Mouse (Mus musculus) MEL (cell line): ENCODE measurements at regions not wholly inside any gene's neighbourhood (a gene's known extent, or its start where the extent isn't known, plus 50 kb on each side); places are given as distances from the start of the nearest gene placed in this dataset.

ENCODE experiments used
- DNase-seq: peaks from one replicate; pipeline ENCODE4 v3.0.0; 2011; ENCODE audit warnings: low read depth, low spot score
- H3K27ac ChIP-seq: 2 replicates; pipeline ENCODE4 v1.5.1; 2012; ENCODE audit warnings: low read depth, mild to moderate bottlenecking, control low read depth, low read length, moderate library complexity; ENCODE audit not compliant: control insufficient read depth
- H3K27me3 ChIP-seq, 2 experiments: fragments of 150-350 bp in 1 of 2; sonication (generic) in 1 of 2; 2 replicates each; pipeline ENCODE4 v1.6.1; 2012; ENCODE audit warnings: low read length in 2 of 2, mild to moderate bottlenecking in 2 of 2, improper control_type of control experiment in 1 of 2, moderate library complexity in 1 of 2; ENCODE audit not compliant: insufficient read depth in 2 of 2, control insufficient read depth in 1 of 2
- H3K36me3 ChIP-seq, 2 experiments: 2 replicates each; pipeline ENCODE4 v1.6.1; 2012 to 2014; ENCODE audit warnings: low read length in 2 of 2, improper control_type of control experiment in 1 of 2, inconsistent platforms in 1 of 2, mild to moderate bottlenecking in 1 of 2; ENCODE audit not compliant: insufficient read depth in 2 of 2, control insufficient read depth in 1 of 2
- H3K4me1 ChIP-seq, 2 experiments: fragments of 150-350 bp in 1 of 2; sonication (generic) in 1 of 2; 2 replicates each; pipeline ENCODE4 v1.6.1; 2012; ENCODE audit warnings: low read length in 2 of 2, improper control_type of control experiment in 1 of 2, mild to moderate bottlenecking in 1 of 2; ENCODE audit not compliant: insufficient read depth in 2 of 2, control insufficient read depth in 1 of 2
- H3K4me3 ChIP-seq, 2 experiments: fragments of 150-350 bp in 1 of 2; sonication (generic) in 1 of 2; 2 replicates each; pipeline ENCODE4 v1.5.1; 2012; ENCODE audit warnings: low read depth in 2 of 2, low read length in 2 of 2, mild to moderate bottlenecking in 2 of 2, moderate library complexity in 2 of 2, control low read depth in 1 of 2, improper control_type of control experiment in 1 of 2; ENCODE audit not compliant: control insufficient read depth in 1 of 2, insufficient read depth in 1 of 2
- H3K79me2 ChIP-seq: 2 replicates; pipeline ENCODE4 v1.6.1; 2012; ENCODE audit warnings: mild to moderate bottlenecking, low read length, moderate library complexity; ENCODE audit not compliant: control insufficient read depth, poor library complexity, insufficient read depth
- H3K9ac ChIP-seq: 2 replicates; pipeline ENCODE4 v1.6.1; 2012; ENCODE audit warnings: low read depth, mild to moderate bottlenecking, control low read depth, low read length, moderate library complexity; ENCODE audit not compliant: control insufficient read depth, poor library complexity, severe bottlenecking
- H3K9me3 ChIP-seq: fragments of 150-350 bp; sonication (generic); replicated peaks from 2 replicates; pipeline ENCODE4 v1.6.1; 2012; ENCODE audit warnings: mild to moderate bottlenecking, low read length, improper control_type of control experiment, moderate library complexity; ENCODE audit not compliant: insufficient read depth
- BHLHE40 ChIP-seq: IDR thresholded peaks from 2 replicates; pipeline ENCODE4 v1.6.1; 2012; ENCODE audit warnings: low read depth, mild to moderate bottlenecking, inconsistent platforms, low read length, improper control_type of control experiment, borderline replicate concordance
- CHD1 ChIP-seq: IDR thresholded peaks from 2 replicates; pipeline ENCODE4 v1.6.1; 2012; ENCODE audit warnings: low read depth, mild to moderate bottlenecking, inconsistent platforms, low read length, improper control_type of control experiment
- CHD2 ChIP-seq: IDR thresholded peaks from 2 replicates; pipeline ENCODE4 v1.6.1; 2011; ENCODE audit warnings: low read length, improper control_type of control experiment
- CTCF ChIP-seq, 3 experiments: IDR thresholded peaks in 2 of 3; conservative IDR thresholded peaks in 1 of 3; 2 replicates each; pipeline ENCODE4 v1.5.1; 2011 to 2012; ENCODE audit warnings: low read length in 3 of 3, low read depth in 2 of 3, mild to moderate bottlenecking in 2 of 3, improper control_type of control experiment in 1 of 3, inconsistent platforms in 1 of 3, mixed read lengths in 1 of 3, moderate library complexity in 1 of 3; ENCODE audit not compliant: control insufficient read depth in 1 of 3, insufficient read depth in 1 of 3, poor library complexity in 1 of 3, severe bottlenecking in 1 of 3
- ELF1 ChIP-seq: IDR thresholded peaks from 2 replicates; pipeline ENCODE4 v1.6.1; 2014; ENCODE audit warnings: low read depth, mild to moderate bottlenecking, inconsistent platforms, low read length, improper control_type of control experiment, moderate library complexity
- EP300 ChIP-seq, 2 experiments: IDR thresholded peaks; 2 replicates each; pipeline ENCODE4 v1.6.1; 2011; ENCODE audit warnings: improper control_type of control experiment in 2 of 2, low read length in 2 of 2, low read depth in 1 of 2, mild to moderate bottlenecking in 1 of 2
- ETS1 ChIP-seq: IDR thresholded peaks from 2 replicates; pipeline ENCODE4 v1.6.1; 2012; ENCODE audit warnings: low read depth, mild to moderate bottlenecking, inconsistent platforms, low read length, improper control_type of control experiment, moderate library complexity
- GATA1 ChIP-seq: IDR thresholded peaks from 2 replicates; pipeline ENCODE4 v1.6.1; 2011; ENCODE audit warnings: low read depth, low read length, improper control_type of control experiment
- HCFC1 ChIP-seq: IDR thresholded peaks from 2 replicates; pipeline ENCODE4 v1.6.1; 2012; ENCODE audit warnings: low read depth, mild to moderate bottlenecking, inconsistent platforms, low read length, improper control_type of control experiment, moderate library complexity
- JUND ChIP-seq: IDR thresholded peaks from 2 replicates; pipeline ENCODE4 v1.6.1; 2011; ENCODE audit warnings: low read depth, mild to moderate bottlenecking, improper control_type of control experiment, low read length
- MAX ChIP-seq: IDR thresholded peaks from 2 replicates; pipeline ENCODE4 v1.6.1; 2011; ENCODE audit warnings: low read length, improper control_type of control experiment
- MEF2A ChIP-seq: IDR thresholded peaks from 2 replicates; pipeline ENCODE4 v1.6.1; 2014; ENCODE audit warnings: low read depth, mild to moderate bottlenecking, inconsistent platforms, low read length, improper control_type of control experiment; ENCODE audit not compliant: poor library complexity, insufficient replicate concordance, severe bottlenecking; ENCODE audit errors: extremely low read depth
- MXI1 ChIP-seq: IDR thresholded peaks from 2 replicates; pipeline ENCODE4 v1.6.1; 2011; ENCODE audit warnings: mild to moderate bottlenecking, low read depth, low read length, improper control_type of control experiment
- MYB ChIP-seq: IDR thresholded peaks from 2 replicates; pipeline ENCODE4 v1.6.1; 2011; ENCODE audit warnings: mild to moderate bottlenecking, low read depth, low read length, improper control_type of control experiment
- NELFE ChIP-seq: IDR thresholded peaks from 2 replicates; pipeline ENCODE4 v1.6.1; 2011; ENCODE audit warnings: low read depth, low read length, improper control_type of control experiment
- NRF1 ChIP-seq: IDR thresholded peaks from 2 replicates; pipeline ENCODE4 v1.6.1; 2014; ENCODE audit warnings: low read depth, mild to moderate bottlenecking, inconsistent platforms, low read length, improper control_type of control experiment, moderate library complexity; ENCODE audit not compliant: poor library complexity, insufficient read depth, severe bottlenecking
- POLR2AphosphoS2 ChIP-seq: IDR thresholded peaks from 2 replicates; pipeline ENCODE4 v1.6.1; 2011; ENCODE audit warnings: low read length, improper control_type of control experiment
- RAD21 ChIP-seq: IDR thresholded peaks from 2 replicates; pipeline ENCODE4 v1.6.1; 2011; ENCODE audit warnings: mild to moderate bottlenecking, low read depth, low read length, improper control_type of control experiment
- SMC3 ChIP-seq: IDR thresholded peaks from 2 replicates; pipeline ENCODE4 v1.6.1; 2011; ENCODE audit warnings: low read depth, low read length, improper control_type of control experiment
- TBP ChIP-seq: IDR thresholded peaks from 2 replicates; pipeline ENCODE4 v1.8.0; 2011; ENCODE audit warnings: low read depth, low read length, improper control_type of control experiment
- TCF12 ChIP-seq: IDR thresholded peaks from 2 replicates; pipeline ENCODE4 v1.6.1; 2014; ENCODE audit warnings: low read depth, mild to moderate bottlenecking, inconsistent platforms, low read length, improper control_type of control experiment, moderate library complexity
- UBTF ChIP-seq: IDR thresholded peaks from 2 replicates; pipeline ENCODE4 v1.6.1; 2012; ENCODE audit warnings: low read depth, mild to moderate bottlenecking, inconsistent platforms, low read length, improper control_type of control experiment, moderate library complexity, borderline replicate concordance; ENCODE audit not compliant: insufficient read depth
- USF1 ChIP-seq: IDR thresholded peaks from 2 replicates; pipeline ENCODE4 v1.6.1; 2014; ENCODE audit warnings: low read depth, mild to moderate bottlenecking, inconsistent platforms, low read length, improper control_type of control experiment, moderate library complexity
- ZKSCAN1 ChIP-seq: IDR thresholded peaks from 2 replicates; pipeline ENCODE4 v1.6.1; 2012; ENCODE audit warnings: low read depth, mild to moderate bottlenecking, inconsistent platforms, low read length, improper control_type of control experiment, moderate library complexity
- ZNF384 ChIP-seq: IDR thresholded peaks from 2 replicates; pipeline ENCODE4 v1.6.1; 2012; ENCODE audit warnings: low read depth, mild to moderate bottlenecking, inconsistent platforms, low read length, improper control_type of control experiment

- TF ChIP-seq MEF2A (no peak), POLR2AphosphoS2 (no peak), BHLHE40 (no peak), EP300 (IDR thresholded peaks at IDR 0.05; ENCODE audit: low read depth in 1 of 2, low read length in 2 of 2) (no peak), CHD1 (no peak), TBP (no peak), CHD2 (no peak), ZNF384 (no peak), ELF1 (no peak), SMC3 (no peak), GATA1 (no peak), RAD21 (no peak), MYB (no peak), NRF1 (no peak), CTCF (IDR thresholded peaks at IDR 0.05 in 2 of 3, conservative IDR thresholded peaks at IDR 0.05 in 1 of 3; ENCODE audit: control insufficient read depth in 1 of 3, insufficient read depth in 1 of 3, low read depth in 2 of 3, low read length in 3 of 3, poor library complexity in 1 of 3, severe bottlenecking in 1 of 3) (no peak)
- Histone ChIP-seq H3K79me2 (no peaks in the 10 kb centered on the region), H3K36me3 (no peaks in the 10 kb centered on the region), H3K27me3 (no peaks in the 10 kb centered on the region), H3K9ac (no peak overlapping the region), H3K9me3 (no peaks in the 10 kb centered on the region), H3K27ac (no peak overlapping the region), H3K4me3 (no peak overlapping the region), H3K4me1 (no peaks in the 10 kb centered on the region)
- peak; percentile 3 for DNase-seq
Measured at GRCm38 (mm10) chr3:18319433-18319832, 371.2 kb downstream of the Cypt12 start.

- Histone ChIP-seq H3K79me2 (no peaks in the 10 kb centered on the region), H3K9me3 (no peaks in the 10 kb centered on the region), H3K9ac (no peak overlapping the region), H3K4me3 (no peak overlapping the region), H3K27me3 (no peaks in the 10 kb centered on the region), H3K27ac (no peak overlapping the region), H3K36me3 (no peaks in the 10 kb centered on the region), H3K4me1 (no peaks in the 10 kb centered on the region)
- no peak for DNase-seq
- TF ChIP-seq TCF12 (no peak), CTCF (IDR thresholded peaks at IDR 0.05 in 2 of 3, conservative IDR thresholded peaks at IDR 0.05 in 1 of 3; ENCODE audit: control insufficient read depth in 1 of 3, insufficient read depth in 1 of 3, low read depth in 2 of 3, low read length in 3 of 3, poor library complexity in 1 of 3, severe bottlenecking in 1 of 3) (no peak), MXI1 (no peak), NELFE (no peak), GATA1 (no peak), ZNF384 (no peak), JUND (no peak), ETS1 (no peak), ZKSCAN1 (no peak), TBP (no peak), HCFC1 (no peak), MAX (no peak), USF1 (no peak), UBTF (no peak), NRF1 (no peak), CHD1 (no peak)
Measured at GRCm38 (mm10) chr3:18333182-18333581, 385.0 kb downstream of the Cypt12 start.
